In genomic region chr1:43264407-43264889, GRCm38 (mm10) we compare ENCODE assay signal across 8 mouse cellular contexts.
DNase-seq lines count a peak whose midpoint lies in the region.

No protein-coding gene starts in this region.

- H3K9me3 ChIP-seq in megakaryocyte, embryonic 14.5 days, result no peaks in the 10 kb centered on the region

- peak overlapping the region; percentile 50 for H3K4me3 ChIP-seq in megakaryocyte, embryonic 14.5 days (replicated peaks)

- H3K27me3 ChIP-seq in megakaryocyte, embryonic 14.5 days (replicated peaks), result peaks cover 3% of the 10 kb centered on the region

- DNase-seq in R1 (ENCODE audit: low read depth, low spot score), result peak; percentile 58
- peak; percentile 69 to 78 for DNase-seq in cerebellum, postnatal 25 days
- DNase-seq in gastrocnemius, adult 8-10 months (ENCODE audit: low spot score in 2 of 2), result peak; percentile 23 to 31
- peak; percentile 52 for DNase-seq in hindlimb bud, embryonic 11.5 days (ENCODE audit: extremely low spot score, low read depth, low spot score)
- peak; percentile 78 to 82 for DNase-seq in left cerebral cortex, adult 18-20 months (ENCODE audit: low spot score in 2 of 2)
- DNase-seq in right cerebral cortex, postnatal 10 days (ENCODE audit: low spot score in 2 of 2), result peak; percentile 83
- peak; percentile 66 for DNase-seq in urinary bladder, postnatal 14 days (ENCODE audit: low spot score)

- no peaks in the 10 kb centered on the region for H3K36me3 ChIP-seq in megakaryocyte, embryonic 14.5 days (replicated peaks; ENCODE audit: low read length)

- peaks cover 18% of the 10 kb centered on the region for H3K4me1 ChIP-seq in megakaryocyte, embryonic 14.5 days

Comparison
In these comparisons a context has a peak if more than half of its experiments do, and no peak if none do; other contexts are left out.
1. Peak in every context shown above with its lines: DNase-seq and H3K4me3 ChIP-seq.
2. DNase-seq: peak in every context shown above with its lines; median percentile 83 in right cerebral cortex, postnatal 10 days; 80 in left cerebral cortex, adult 18-20 months; 74 in cerebellum, postnatal 25 days; 66 in urinary bladder, postnatal 14 days; 58 in R1; 52 in hindlimb bud, embryonic 11.5 days; 27 in gastrocnemius, adult 8-10 months.